Mouse (Mus musculus) kidney, postnatal 10 days (tissue): ENCODE measurements at regions not wholly inside any gene's neighbourhood (a gene's known extent, or its start where the extent isn't known, plus 50 kb on each side); places are given as distances from the start of the nearest gene placed in this dataset.
A peak's percentile ranks its signal among the peaks of the same experiment; 100 is the strongest.

Experiments
- DNase-seq: peaks from one replicate; pipeline ENCODE4 v3.0.0; 2021; ENCODE audit warnings: mixed read lengths

- no peak for DNase-seq
Observed at GRCm38 (mm10) chr16:93458011-93458585, 145.8 kb downstream of the Setd4 start.

- no peak for DNase-seq
Observed at GRCm38 (mm10) chr16:93456706-93457425, 147.0 kb downstream of the Setd4 start.

GRCm38 (mm10) chr16:93454080-93454997 lies 149.5 kb downstream of the Setd4 start:
- DNase-seq: peak; percentile 93

- no peak for DNase-seq
Observed at GRCm38 (mm10) chr16:93453056-93453455, 150.8 kb downstream of the Setd4 start.

GRCm38 (mm10) chr16:93450896-93451295 lies 153.0 kb downstream of the Setd4 start:
- no peak for DNase-seq

- no peak for DNase-seq
Observed at GRCm38 (mm10) chr16:93449925-93450324, 153.9 kb downstream of the Setd4 start.

- DNase-seq: no peak
Observed at GRCm38 (mm10) chr16:93448124-93448523, 155.7 kb downstream of the Setd4 start.

GRCm38 (mm10) chr16:93446970-93447369 lies 156.9 kb downstream of the Setd4 start:
- DNase-seq: no peak

GRCm38 (mm10) chr16:93446206-93446605 lies 157.7 kb downstream of the Setd4 start:
- DNase-seq: no peak

GRCm38 (mm10) chr16:93442837-93443236 lies 161.0 kb downstream of the Setd4 start:
- DNase-seq: peak; percentile 51

GRCm38 (mm10) chr16:93437608-93438425 lies 166.0 kb downstream of the Setd4 start:
- DNase-seq: no peak

- DNase-seq: no peak
Observed at GRCm38 (mm10) chr16:93436732-93437131, 167.1 kb downstream of the Setd4 start.

- no peak for DNase-seq
Observed at GRCm38 (mm10) chr16:93431316-93431715, 172.5 kb downstream of the Setd4 start.

- DNase-seq: no peak
Observed at GRCm38 (mm10) chr16:93429324-93429781, 174.5 kb downstream of the Setd4 start.

- no peak for DNase-seq
Observed at GRCm38 (mm10) chr16:93427264-93427663, 176.6 kb downstream of the Setd4 start.

GRCm38 (mm10) chr16:93425731-93426130 lies 178.1 kb downstream of the Setd4 start:
- no peak for DNase-seq

GRCm38 (mm10) chr16:93423174-93423573 lies 180.7 kb downstream of the Setd4 start:
- DNase-seq: no peak

- no peak for DNase-seq
Observed at GRCm38 (mm10) chr16:93422221-93422620, 181.6 kb downstream of the Setd4 start.

GRCm38 (mm10) chr16:93418246-93418645 lies 185.6 kb downstream of the Setd4 start:
- DNase-seq: no peak

GRCm38 (mm10) chr16:93417831-93418230 lies 186.0 kb downstream of the Setd4 start:
- DNase-seq: no peak

GRCm38 (mm10) chr16:93392024-93392675 lies 211.7 kb downstream of the Setd4 start:
- DNase-seq: no peak

GRCm38 (mm10) chr16:93387578-93388116 lies 216.2 kb downstream of the Setd4 start:
- no peak for DNase-seq
